Mouse (Mus musculus) embryo, embryonic 11.5 days (tissue): ENCODE results near the gene Stac.

Source experiments
- DNase-seq: peaks from one replicate; pipeline ENCODE4 v3.0.0-alpha.2; 2012; ENCODE audit warnings: low read depth, low spot score

Gene Stac

DNA sequence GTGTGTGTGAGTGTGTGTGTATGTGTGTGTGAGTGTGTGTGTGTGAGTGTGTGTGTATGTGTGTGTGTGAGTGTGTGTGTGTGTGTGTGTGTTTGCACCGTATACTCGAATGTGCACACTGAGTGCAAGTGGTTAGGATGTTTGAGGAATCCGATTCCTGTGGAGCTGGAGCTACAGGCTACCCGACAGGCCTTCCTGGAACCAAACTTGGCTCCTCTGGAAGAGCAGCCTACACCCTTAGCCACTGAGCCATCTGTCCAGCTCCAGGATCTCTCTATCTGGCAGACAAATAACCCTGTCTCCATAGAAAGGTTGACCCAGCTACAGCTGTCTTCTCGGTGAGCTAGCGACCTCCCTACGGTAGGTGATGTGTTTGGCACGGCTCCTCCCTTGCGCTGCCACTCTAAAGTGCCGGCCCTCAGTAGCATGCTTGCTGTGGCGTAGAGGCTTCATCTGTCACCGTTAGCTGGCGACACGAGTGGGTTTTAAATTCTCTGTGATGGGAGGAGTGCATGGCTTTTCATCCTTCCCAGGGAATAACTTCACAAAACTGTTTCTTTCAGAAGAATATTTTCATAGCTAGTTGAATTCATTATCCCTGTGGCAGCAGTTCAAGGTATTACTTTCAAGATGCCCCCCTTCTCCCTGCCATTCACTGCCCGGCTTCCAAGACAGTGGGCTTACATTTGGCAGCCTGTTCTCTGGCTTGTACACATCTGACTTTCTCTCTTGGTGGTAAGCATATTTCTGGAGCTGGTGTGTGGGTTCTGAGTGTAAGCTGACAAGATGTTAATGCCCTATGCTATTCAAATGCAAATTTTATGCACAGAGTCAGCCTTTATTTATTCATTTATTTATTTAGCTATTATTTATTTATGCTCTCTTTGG, 175.3 kb downstream of the Stac start:
- no peak for DNase-seq
